Mouse (Mus musculus) cortical plate, adult 2 months (tissue): ENCODE measurements at regions not wholly inside any gene's neighbourhood (a gene's known extent, or its start where the extent isn't known, plus 50 kb on each side); places are given as distances from the start of the nearest gene placed in this dataset.

ENCODE experiments used
- H3K27ac ChIP-seq: fragments of 200-500 bp; 2 replicates; pipeline ENCODE4 v1.5.1; 2012; ENCODE audit warnings: low read length, control low read depth, inconsistent platforms; ENCODE audit not compliant: insufficient read depth
- H3K4me1 ChIP-seq: fragments of 200-500 bp; 2 replicates; pipeline ENCODE4 v1.6.1; 2011; ENCODE audit warnings: low read length; ENCODE audit not compliant: control insufficient read depth, insufficient read depth
- H3K4me3 ChIP-seq: fragments of 200-500 bp; 2 replicates; pipeline ENCODE4 v1.5.1; 2011; ENCODE audit warnings: mild to moderate bottlenecking, low read length, control low read depth; ENCODE audit not compliant: insufficient read depth
- CTCF ChIP-seq: fragments of 200-500 bp; IDR thresholded peaks from 2 replicates; pipeline ENCODE4 v1.5.1; 2011; ENCODE audit warnings: mild to moderate bottlenecking, control low read depth, low read length; ENCODE audit not compliant: insufficient read depth; ENCODE audit errors: extremely low read depth
- POLR2A ChIP-seq: fragments of 200-500 bp; IDR thresholded peaks from 2 replicates; pipeline ENCODE4 v1.6.1; 2011; ENCODE audit warnings: mild to moderate bottlenecking, low read length, control low read depth; ENCODE audit not compliant: insufficient read depth; ENCODE audit errors: extremely low read depth

DNA sequence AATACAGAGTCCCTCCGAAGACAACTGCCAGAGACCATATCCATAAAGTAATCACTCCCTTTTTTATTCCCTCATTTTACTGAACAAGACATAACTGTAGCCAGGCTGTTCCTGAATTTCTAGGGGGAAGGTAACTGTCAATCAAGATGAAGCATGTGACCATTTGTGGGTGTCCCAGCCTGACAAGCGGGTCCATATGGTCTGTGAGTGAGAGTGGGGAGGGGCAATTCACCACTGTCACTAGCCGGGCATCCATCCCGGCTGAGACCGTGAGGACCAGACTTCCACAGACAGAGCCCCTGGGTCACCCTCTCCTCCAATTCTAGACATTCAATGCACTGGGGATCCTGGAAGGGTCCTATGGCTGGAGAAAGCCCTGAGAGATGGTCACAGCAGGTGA lies 54.6 kb downstream of the Gm11733 start:
- no peak for TF ChIP-seq CTCF
- H3K27ac ChIP-seq, result no peak overlapping the region
- H3K4me1 ChIP-seq, result peaks cover 6% of the 10 kb centered on the region
- no peak overlapping the region for H3K4me3 ChIP-seq

DNA sequence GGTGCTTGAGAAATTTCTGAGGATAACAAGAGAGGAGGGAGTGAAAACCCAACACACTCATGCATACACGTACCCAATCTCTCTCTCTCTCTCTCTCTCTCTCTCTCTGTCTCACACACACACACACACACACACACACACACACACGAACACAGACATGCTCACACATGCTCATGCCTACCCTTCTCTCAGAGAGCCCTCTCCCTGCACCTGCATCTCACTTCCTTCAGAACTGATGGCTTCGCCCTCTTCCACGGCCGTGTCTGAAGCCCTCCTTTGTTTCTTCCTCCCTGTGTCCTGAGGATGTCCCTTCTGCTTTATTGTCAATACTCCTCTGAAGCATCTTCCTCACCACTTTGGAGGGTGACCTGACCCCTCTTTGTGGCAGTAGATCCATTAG lies 56.4 kb downstream of the Gm11733 start:
- TF ChIP-seq POLR2A (no peak), CTCF (no peak)
- Histone ChIP-seq H3K27ac (no peak overlapping the region), H3K4me1 (peaks cover 2% of the 10 kb centered on the region)

DNA sequence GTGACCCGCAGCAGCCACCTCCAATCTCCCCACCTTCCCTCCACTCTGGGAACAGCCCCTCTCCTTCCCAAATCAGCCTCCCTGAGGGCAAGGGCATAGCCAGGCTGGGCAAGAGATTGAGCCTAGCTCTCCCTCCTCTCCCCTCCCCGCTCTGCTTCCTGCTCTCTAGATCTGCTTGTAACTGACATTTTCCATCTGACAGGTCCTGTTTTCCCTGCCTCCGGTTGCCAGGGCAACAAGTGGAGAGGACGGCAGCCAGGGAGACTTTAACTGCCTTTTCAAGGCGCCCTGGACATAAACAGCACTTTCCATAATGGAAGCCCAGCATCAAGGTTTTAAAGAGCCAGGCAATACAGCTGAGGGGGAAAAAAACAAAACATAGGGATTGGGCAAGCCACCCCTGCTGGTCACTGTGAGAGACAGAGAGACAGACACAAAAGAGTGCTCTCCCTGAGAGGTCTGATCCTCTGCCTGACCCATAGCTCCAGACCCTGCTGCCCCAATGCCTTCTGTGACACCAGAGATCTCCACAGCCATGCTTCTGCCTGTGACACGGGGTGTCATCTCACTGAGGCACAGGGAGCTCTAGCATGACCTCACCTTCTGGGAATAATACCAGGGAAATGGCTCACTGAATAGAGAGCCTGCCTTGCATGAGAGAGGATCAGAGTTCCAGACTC lies 57.2 kb downstream of the Gm11733 start:
- no peak overlapping the region for H3K4me3 ChIP-seq
- no peak overlapping the region for H3K27ac ChIP-seq
- TF ChIP-seq POLR2A (no peak), CTCF (no peak)
- H3K4me1 ChIP-seq, result peaks cover 2% of the 10 kb centered on the region

More for the DNA sequence above, 56.4 kb downstream of the Gm11733 start:
- no peak overlapping the region for H3K4me3 ChIP-seq

DNA sequence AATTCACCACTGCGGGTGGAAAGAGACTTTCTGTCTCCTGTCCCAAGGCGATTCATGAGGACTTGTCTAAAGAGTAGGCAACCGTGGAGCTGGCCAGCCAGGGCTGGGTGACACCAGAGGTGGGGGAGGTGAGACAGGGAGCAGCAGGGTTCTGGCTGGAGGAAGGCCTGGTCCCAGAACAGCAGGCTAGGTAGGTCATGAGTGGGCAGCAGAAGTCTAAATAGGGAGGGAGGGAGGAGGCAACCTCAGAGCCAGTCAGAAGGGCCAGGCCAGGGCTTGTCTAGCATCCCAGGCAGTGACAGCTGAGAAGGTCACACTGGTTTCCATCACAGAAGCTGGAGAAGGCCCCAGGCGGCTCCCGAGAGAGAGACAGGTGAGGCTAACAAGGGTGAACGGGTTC lies 59.0 kb downstream of the Gm11733 start:
- Histone ChIP-seq H3K27ac (no peak overlapping the region), H3K4me1 (peaks cover 2% of the 10 kb centered on the region)
- TF ChIP-seq CTCF, result no peak
- TF ChIP-seq POLR2A, result no peak

DNA sequence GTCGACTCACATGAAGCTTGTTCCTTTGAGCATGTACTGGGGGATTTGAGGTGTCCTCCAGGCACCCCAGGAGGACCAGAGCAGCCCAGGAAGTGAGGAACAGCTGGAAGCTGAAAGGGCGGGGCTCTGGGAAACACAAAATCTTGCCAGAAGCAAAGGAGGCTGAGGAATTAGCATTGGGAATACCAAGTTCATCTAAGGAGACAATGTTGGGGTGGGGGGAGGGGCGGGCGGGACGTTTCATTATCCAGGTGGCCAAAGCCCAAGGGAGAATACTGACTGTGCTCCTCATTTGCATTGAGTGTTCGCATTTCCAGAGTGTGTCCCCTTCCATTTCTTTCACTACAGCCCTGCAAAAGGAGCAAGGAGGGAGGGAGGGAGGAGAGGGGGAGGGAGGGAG lies 60.3 kb downstream of the Gm11733 start:
- no peak overlapping the region for H3K27ac ChIP-seq
- H3K4me3 ChIP-seq, result no peak overlapping the region
- H3K4me1 ChIP-seq, result peaks cover 2% of the 10 kb centered on the region
- TF ChIP-seq CTCF (no peak), POLR2A (no peak)

More for the DNA sequence above, 59.0 kb downstream of the Gm11733 start:
- H3K4me3 ChIP-seq, result no peak overlapping the region

DNA sequence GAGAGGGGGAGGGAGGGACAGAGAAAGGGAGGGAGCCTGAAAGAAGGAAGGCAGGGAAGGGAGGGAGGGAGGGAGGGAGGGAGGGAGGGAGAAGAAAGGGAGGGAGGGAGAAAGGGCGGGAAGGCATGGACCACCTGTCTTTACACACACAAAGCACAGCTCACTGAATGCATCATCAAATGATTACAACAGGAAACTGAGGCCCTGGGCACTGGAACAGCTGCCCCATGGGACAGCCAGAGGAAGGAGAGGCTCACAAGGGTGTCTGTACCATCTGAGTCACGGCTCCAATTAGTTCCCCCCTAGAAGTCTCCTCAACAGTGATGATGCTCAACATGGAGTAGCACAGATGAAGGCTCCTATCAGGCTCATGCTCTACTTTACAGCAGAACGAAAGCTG lies 60.8 kb downstream of the Gm11733 start:
- Histone ChIP-seq H3K4me1 (peaks cover 2% of the 10 kb centered on the region), H3K4me3 (no peak overlapping the region), H3K27ac (no peak overlapping the region)
- TF ChIP-seq POLR2A, result no peak
- TF ChIP-seq CTCF, result no peak

DNA sequence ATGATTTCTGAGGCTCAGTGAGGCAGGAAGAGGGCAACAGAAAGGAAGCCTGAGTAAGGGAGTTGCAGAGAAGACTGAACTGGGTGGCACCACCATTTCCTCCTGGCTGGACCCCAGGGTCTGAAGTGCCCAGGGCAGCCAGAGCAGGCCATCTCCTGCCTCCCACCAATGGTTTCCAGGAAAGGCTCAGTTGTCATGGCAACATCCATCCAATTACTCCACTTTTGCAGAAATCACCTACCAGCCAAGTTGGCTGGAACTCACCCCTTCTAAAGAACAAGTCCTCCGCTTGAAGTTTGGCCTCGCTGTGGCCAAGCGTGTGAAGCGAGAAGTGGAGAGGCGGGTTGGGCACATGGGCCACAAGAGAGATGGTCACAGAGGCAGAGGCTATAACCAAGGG lies 67.8 kb downstream of the Gm11733 start:
- TF ChIP-seq CTCF (no peak), POLR2A (no peak)
- Histone ChIP-seq H3K4me3 (no peak overlapping the region), H3K27ac (no peak overlapping the region), H3K4me1 (0 out of 2 replicates have a peak, but pooled peaks cover 2% of the 10 kb centered on the region)

DNA sequence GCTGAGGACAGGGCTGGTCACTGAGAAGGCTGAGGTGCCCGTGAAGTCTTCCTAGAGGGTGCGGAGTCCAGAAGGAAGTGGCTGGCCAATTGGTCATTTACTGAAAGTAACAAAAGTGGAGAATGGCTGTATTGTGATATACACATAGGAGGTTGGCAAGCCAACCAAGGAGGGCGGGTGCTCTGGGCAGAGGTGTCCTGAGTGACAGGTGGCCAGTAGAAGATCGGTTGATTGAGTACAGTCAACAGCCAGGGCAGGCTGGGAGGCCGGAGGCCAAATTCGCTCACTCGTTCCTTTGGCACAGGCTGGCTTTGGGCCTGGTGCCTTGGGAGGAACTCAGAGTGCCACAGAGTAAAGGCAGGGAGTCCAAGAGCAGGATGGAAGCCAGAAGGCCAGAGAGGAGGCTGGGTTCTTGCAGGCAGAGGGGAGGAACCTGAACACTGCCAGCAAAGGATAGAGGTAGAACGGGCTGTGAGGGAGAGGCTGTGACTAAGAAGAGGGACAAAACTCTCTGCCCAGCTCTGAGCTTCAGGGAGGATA lies 68.3 kb downstream of the Gm11733 start:
- H3K4me1 ChIP-seq, result 0 out of 2 replicates have a peak, but pooled peaks cover 2% of the 10 kb centered on the region
- no peak overlapping the region for H3K27ac ChIP-seq
- no peak overlapping the region for H3K4me3 ChIP-seq
- TF ChIP-seq CTCF (no peak), POLR2A (no peak)

DNA sequence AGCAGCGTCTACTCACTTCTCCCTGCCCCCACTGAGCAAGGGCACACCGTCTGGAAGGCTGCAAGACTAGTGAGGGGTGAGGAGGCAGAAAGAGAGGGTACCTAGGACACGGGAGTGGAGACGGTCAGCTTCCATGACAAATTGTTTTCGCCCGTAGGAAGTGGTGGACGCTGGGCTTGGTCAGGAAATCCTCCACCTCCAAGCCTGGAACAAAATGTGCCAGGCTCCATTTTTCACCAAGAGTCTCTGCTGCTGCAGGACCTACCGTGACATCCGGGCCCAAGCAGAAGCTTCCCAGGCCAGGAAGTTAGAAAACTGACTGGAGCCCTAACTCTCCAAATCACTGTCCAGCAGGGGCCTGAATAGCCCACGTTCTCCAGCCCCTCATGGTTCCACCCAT lies 69.9 kb downstream of the Gm11733 start:
- 0 out of 2 replicates have a peak, but pooled peaks cover 2% of the 10 kb centered on the region for H3K4me1 ChIP-seq
- H3K27ac ChIP-seq, result no peak overlapping the region
- no peak for TF ChIP-seq CTCF
- TF ChIP-seq POLR2A, result no peak
- H3K4me3 ChIP-seq, result no peak overlapping the region
